Mouse (Mus musculus): ENCODE measurements around the gene Top3a.
"Not testable (repeated sequence)": the region's sequence is repeated elsewhere in the genome, so short reads cannot be mapped to it uniquely, and the experiment has no call there.

The Top3a gene

GRCm38 (mm10) chr11:60776829-60777740 is at the start of gene Top3a, which contains the start of gene Smcr8:
Gene Top3a (minus strand): TSS chr11:60777365.
Gene Smcr8 (plus strand): TSS chr11:60777524.
- peak; percentile 92 for ATAC-seq (ENCODE audit: insufficient number of reproducible peaks, low FRiP score, low TSS enrichment)

- no peak for ATAC-seq (ENCODE audit: insufficient number of reproducible peaks, low FRiP score, low TSS enrichment)
Measured at GRCm38 (mm10) chr11:60826700-60827099, 49.5 kb upstream of the Top3a start.

DNA sequence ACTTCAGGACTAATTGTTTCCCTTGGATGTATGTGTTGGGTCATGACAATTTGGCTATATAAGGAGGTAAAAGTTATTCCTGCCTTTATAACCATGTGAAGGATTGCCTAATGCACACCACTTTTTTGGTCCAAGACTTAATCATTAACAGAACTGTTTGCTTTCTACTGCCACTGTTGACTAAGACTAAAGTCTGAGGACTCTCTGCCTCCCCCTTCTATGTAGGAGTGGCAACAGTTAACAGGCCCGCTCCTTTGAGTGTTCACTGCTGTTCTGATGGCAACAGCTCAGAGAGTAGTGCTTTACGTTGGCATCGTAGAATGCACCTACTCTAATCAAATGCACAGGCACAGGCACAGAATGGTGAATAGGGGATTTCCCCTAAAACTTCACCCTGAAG is 48.0 kb upstream of the Top3a start:
- ATAC-seq (ENCODE audit: insufficient number of reproducible peaks, low FRiP score, low TSS enrichment), result no peak

DNA sequence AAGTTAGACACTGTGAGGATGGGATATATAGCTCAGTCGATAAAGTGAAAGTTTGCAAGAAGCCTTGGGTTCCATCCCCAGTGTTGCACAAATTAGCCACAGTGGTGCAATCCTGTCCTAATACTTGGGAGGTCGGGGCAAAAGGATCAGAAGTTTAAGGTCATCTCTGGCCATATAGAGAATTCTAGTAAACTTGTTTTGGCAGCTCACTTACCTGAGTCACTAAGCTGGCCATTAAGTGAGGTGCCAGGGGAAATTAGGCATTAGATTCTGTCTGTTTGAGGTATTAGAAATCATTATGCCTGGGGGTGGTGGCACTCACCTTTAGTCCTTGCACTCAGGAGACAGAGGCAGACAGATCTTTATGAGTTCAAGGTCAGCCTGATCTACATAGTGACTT is 46.6 kb upstream of the Top3a start:
- no peak for ATAC-seq (ENCODE audit: insufficient number of reproducible peaks, low FRiP score, low TSS enrichment)

DNA sequence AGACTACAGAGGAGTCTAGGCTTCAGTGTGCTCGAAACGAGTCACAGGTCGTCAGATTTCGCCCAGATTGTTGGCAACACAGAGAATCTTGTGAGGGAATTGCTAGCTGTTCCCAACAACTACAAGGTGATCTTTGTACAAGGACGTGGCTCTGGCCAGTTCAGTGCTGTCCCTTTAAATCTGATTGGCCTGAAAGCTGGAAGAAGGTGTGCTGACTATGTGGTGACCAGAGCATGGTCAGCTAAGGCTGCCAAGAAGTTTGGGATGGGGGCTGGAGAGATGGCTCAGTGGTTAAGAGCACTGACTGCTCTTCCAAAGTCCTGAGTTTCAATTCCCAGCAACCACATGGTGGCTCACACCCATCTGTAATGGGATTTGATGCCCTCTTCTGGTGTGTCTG is 39.2 kb upstream of the Top3a start:
- no peak for ATAC-seq (ENCODE audit: insufficient number of reproducible peaks, low FRiP score, low TSS enrichment)

GRCm38 (mm10) chr11:60811618-60812017 is 34.5 kb upstream of the Top3a start, which contains the start of gene Shmt1:
Gene Shmt1 (minus strand): TSS chr11:60811718.
- not testable (repeated sequence) for ATAC-seq (ENCODE audit: insufficient number of reproducible peaks, low FRiP score, low TSS enrichment)

- ATAC-seq (ENCODE audit: insufficient number of reproducible peaks, low FRiP score, low TSS enrichment), result peak; percentile 85; the same call in 1 of the 2 replicates
Measured at GRCm38 (mm10) chr11:60811054-60811460, 33.9 kb upstream of the Top3a start.

DNA sequence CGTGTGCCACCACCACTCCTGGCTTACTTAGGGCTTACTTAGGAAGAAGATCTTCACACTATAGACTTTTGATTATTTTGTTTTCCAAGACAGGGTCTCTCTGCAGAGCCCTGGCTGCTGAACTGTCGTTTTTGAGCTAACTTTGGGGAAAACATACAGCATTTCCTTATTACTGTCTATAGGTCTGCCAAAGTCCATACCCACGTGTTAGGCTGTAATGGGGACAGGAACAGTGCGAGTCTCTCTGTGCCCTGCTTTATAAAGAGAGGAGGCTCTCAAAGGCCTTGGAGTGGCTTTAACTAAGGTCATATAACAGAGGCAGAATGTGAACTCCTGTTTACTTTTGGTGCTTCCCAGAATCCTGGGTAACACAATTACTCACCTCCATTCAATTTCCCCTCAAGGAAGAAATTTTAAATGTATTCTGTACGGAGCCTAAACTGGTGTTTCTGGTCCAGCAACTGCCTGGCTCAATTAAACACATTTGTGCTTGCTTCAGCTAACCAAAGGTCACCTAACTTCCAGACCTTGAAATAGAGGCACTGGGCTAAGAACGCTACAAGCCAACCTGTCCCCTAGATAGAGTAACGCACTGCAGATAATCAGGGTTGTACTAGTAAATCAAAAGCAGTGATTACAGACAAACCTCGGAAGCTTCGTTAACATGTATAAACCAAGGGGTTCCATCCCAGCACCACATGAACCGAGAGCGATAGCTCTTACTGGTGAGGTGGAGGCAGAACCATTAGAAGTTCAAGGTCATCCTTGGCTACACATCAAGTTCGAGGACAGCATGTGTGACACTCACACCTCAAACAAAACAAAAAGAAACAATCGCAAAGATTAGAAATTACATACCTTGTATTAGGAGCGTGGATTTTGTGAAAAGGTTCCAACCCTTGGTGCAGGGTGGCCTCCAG is 33.1 kb upstream of the Top3a start:
- ATAC-seq (ENCODE audit: insufficient number of reproducible peaks, low FRiP score, low TSS enrichment), result no peak

DNA sequence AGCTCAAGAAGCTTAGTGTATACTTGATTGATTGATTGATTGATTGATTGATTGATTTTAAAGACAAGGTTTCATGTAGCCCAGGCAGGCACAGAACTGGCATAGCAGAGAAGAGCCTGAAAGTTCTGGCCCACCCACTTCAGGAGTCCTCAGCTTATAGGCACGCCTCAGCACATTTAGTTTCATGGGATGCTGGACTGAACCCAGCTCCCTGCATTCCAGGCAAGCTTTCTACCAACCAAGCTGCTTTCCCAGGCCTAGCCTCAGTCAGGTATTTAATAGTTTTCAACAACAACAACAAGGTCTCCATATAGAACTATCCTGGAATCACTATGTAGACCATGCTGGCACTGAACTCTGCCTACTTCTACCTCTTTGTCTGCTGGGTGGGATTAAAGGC is 32.4 kb upstream of the Top3a start:
- no peak for ATAC-seq (ENCODE audit: insufficient number of reproducible peaks, low FRiP score, low TSS enrichment)

GRCm38 (mm10) chr11:60808286-60809070 is 31.3 kb upstream of the Top3a start:
- no peak for ATAC-seq (ENCODE audit: insufficient number of reproducible peaks, low FRiP score, low TSS enrichment)

- ATAC-seq (ENCODE audit: insufficient number of reproducible peaks, low FRiP score, low TSS enrichment), result no peak
Measured at GRCm38 (mm10) chr11:60800892-60801291, 23.7 kb upstream of the Top3a start.

- no peak for ATAC-seq (ENCODE audit: insufficient number of reproducible peaks, low FRiP score, low TSS enrichment)
Measured at GRCm38 (mm10) chr11:60799977-60800376, 22.8 kb upstream of the Top3a start.

- ATAC-seq (ENCODE audit: insufficient number of reproducible peaks, low FRiP score, low TSS enrichment), result no peak
Measured at GRCm38 (mm10) chr11:60796342-60796741, 19.2 kb upstream of the Top3a start.

DNA sequence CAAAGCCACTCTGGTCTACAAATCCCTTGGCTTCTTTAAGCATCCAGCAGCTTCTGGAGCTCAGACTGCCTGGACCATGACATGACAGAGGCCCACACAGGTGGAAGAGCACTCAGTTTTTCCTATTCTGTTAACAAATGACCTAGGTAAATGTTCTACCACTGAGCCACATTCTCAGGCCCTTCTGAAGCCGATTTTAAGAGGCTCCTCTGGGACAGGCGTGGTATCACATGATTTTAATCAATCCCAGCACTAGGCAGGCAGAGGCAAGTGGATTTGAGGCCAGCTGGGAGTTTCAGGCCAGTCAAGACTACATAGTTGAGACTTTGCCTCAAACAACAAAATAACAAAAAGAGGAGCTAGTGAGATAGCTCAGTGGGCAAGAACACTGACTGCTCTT is 13.3 kb upstream of the Top3a start:
- no peak for ATAC-seq (ENCODE audit: insufficient number of reproducible peaks, low FRiP score, low TSS enrichment)

GRCm38 (mm10) chr11:60787595-60787994 is 10.4 kb upstream of the Top3a start:
- no peak for ATAC-seq (ENCODE audit: insufficient number of reproducible peaks, low FRiP score, low TSS enrichment)

GRCm38 (mm10) chr11:60784179-60784922 is 7.2 kb upstream of the Top3a start:
- no peak for ATAC-seq (ENCODE audit: insufficient number of reproducible peaks, low FRiP score, low TSS enrichment)

DNA sequence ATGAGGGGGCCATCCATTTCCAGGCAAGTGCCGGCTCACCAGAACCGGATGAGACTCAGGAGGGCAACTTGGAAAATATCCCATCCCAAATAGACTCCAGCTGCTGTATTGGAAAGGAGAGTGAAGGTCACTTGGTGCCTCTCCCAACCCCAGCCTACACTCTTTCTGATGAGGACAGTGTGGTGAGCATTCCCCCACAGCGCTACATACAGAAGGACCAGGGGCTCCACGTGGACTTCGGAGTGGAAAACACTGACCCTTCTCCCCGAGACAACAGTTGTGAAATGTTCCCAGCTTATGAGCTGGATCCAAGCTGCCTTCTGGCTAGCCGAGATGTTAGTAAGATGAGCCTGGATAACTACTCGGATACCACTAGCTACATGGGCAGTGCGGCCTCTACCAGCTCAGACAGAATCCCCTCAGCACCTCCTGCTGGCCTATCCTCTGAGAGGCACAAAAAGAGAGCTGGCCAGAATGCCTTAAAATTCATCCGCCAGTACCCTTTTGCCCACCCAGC is 2.6 kb upstream of the Top3a start:
- ATAC-seq (ENCODE audit: insufficient number of reproducible peaks, low FRiP score, low TSS enrichment), result no peak

- ATAC-seq (ENCODE audit: insufficient number of reproducible peaks, low FRiP score, low TSS enrichment), result no peak
Measured at GRCm38 (mm10) chr11:60777801-60778370, 721 bp upstream of the Top3a start.
